10 mouse cellular contexts compared by ENCODE assay signal in the genomic region with DNA sequence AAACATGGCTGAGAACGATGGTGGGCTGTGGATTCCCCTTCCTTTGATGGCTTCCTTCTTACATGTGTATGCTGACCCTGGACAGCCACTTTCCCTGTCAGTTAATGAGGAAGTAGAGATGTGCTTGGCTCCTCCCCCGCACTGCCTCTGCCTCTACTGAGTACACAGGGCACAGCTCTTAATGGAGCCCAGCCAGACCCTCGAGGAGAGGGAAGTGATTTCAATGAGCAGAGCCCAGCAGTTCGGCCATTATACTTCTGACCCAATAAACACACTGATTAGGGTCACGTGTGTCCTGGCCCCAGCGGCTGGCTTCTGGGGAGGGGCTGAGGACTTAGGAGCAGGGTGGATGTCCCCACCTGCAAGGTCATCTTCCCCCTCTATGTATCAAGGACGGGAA. TPM values are rescaled to one million over a fixed set of nuclear protein-coding genes. Genes with fewer than 3 reads are reported as not detected.
A peak's percentile ranks its signal among the peaks of the same experiment; 100 is the strongest.
DNase-seq lines count a peak whose midpoint lies in the region; ATAC-seq and TF ChIP-seq lines count a peak whose summit lies in the region.
"Had no signal": no experiment of that assay in that cellular context is flagged by ENCODE, and none has a peak within 500 bp of the region (broad histone marks: within the 10 kb centered on the region; RNA-seq: fewer than 3 reads in every experiment).

No protein-coding gene starts in this region.

- no peak overlapping the region for H3K4me3 ChIP-seq in intestine, embryonic 16.5 days (ENCODE audit: low read length)
- H3K4me3 ChIP-seq: embryonic facial prominence, embryonic 12.5 days had no signal

- DNase-seq in left cerebral cortex, postnatal 14 days (ENCODE audit: low spot score in 2 of 2), result peak; percentile 41 to 63
- DNase-seq in left cerebral cortex, adult 11 months (ENCODE audit: low spot score), result no peak
- peak; percentile 57 for DNase-seq in brain, embryonic 14.5 days (ENCODE audit: low read depth)
- DNase-seq in liver, result no peak
- no peak for DNase-seq in gastrocnemius, adult 8-10 months (ENCODE audit: low spot score in 2 of 2)
- DNase-seq in cerebellum, adult 18-20 months, result no peak

- H3K4me1 ChIP-seq in intestine, embryonic 16.5 days (ENCODE audit: control insufficient read depth, insufficient read depth, low read length), result peaks cover 11% of the 10 kb centered on the region; the same call in 1 of the 2 replicates

- no peaks in the 10 kb centered on the region for H3K27me3 ChIP-seq in intestine, embryonic 16.5 days (replicated peaks; ENCODE audit: control insufficient read depth, insufficient read depth, low read length)
- H3K27me3 ChIP-seq: embryonic facial prominence, embryonic 12.5 days had no signal

- H3K9me3 ChIP-seq in intestine, embryonic 16.5 days (ENCODE audit: control insufficient read depth, low read length), result no peaks in the 10 kb centered on the region
- H3K9me3 ChIP-seq: embryonic facial prominence, embryonic 12.5 days had no signal

- ATAC-seq in intestine, embryonic 16.5 days, result peak; percentile 43; the same call in 1 of the 2 replicates
- peak; percentile 51 for ATAC-seq in monocyte, adult 5-6 weeks (replicated peaks; ENCODE audit: insufficient number of reproducible peaks, low FRiP score, low TSS enrichment, poor library complexity, severe bottlenecking)

- no peaks in the 10 kb centered on the region for H3K36me3 ChIP-seq in intestine, embryonic 16.5 days (ENCODE audit: control insufficient read depth, insufficient read depth, low read length)

- TF ChIP-seq POLR2A in brain, embryonic 14.5 days (IDR thresholded peaks at IDR 0.05; ENCODE audit: borderline replicate concordance, extremely low read depth, insufficient read depth, insufficient read length, poor library complexity, severe bottlenecking), result no peak

- TF ChIP-seq CTCF in brain, embryonic 14.5 days (IDR thresholded peaks at IDR 0.05; ENCODE audit: borderline replicate concordance, extremely low read depth, insufficient read depth, insufficient read length), result no peak

- no peak overlapping the region for H3K4me2 ChIP-seq in intestine, embryonic 16.5 days (ENCODE audit: low read depth, low read length)

- no peak overlapping the region for H3K27ac ChIP-seq in intestine, embryonic 16.5 days (ENCODE audit: low read length)
- H3K27ac ChIP-seq: embryonic facial prominence, embryonic 12.5 days had no signal

- intact Hi-C loops in left cerebral cortex, postnatal 14 days (cut with DNase I), result loop anchor here (2.0 kb wide), 1 partner anchor 197 kb away; no protein-coding TSS in a partner anchor

- H3K9ac ChIP-seq in intestine, embryonic 16.5 days (ENCODE audit: low read depth, low read length), result no peak overlapping the region
- H3K9ac ChIP-seq: embryonic facial prominence, embryonic 12.5 days had no signal

- WGBS in intestine, embryonic 16.5 days, result 40% methylated on average over 7 of the region's 7 CpGs

RNA-seq across cellular contexts. Expression of a gene that starts 7.8 kb away (rescaled TPM):
- 10 to 100 TPM; 82.0 to 86.5 TPM for total RNA-seq in left cerebral cortex, postnatal 14 days (2021)
- polyA plus RNA-seq in brain, embryonic 14.5 days (2012; rRNA removed), result 29.4 and 37.8 TPM in 2 replicates
- polyA plus RNA-seq in intestine, embryonic 16.5 days (2015; fragmentation: Nextera tagmentation; extraction: Ambion mirVana), result 5.3 and 5.9 TPM in 2 replicates
- 2.1 TPM in 1 of 3 replicates, not detected in the others for total RNA-seq in monocyte, adult 5-6 weeks (2017)
- total RNA-seq in gastrocnemius, adult 8-10 months (2022), result not detected
- total RNA-seq: liver, adult 2 months had no signal
- polyA plus RNA-seq: liver, adult 2 months had no signal

RNA-seq across cellular contexts. Expression of a gene that starts 18.3 kb away (rescaled TPM):
- 10 to 100 TPM; 17.8 to 17.9 TPM for total RNA-seq in left cerebral cortex, postnatal 14 days (2021)
- 66.6 and 73.3 TPM in 2 replicates for polyA plus RNA-seq in brain, embryonic 14.5 days (2012; rRNA removed)
- polyA plus RNA-seq in intestine, embryonic 16.5 days (2015; fragmentation: Nextera tagmentation; extraction: Ambion mirVana), result 133 and 153 TPM in 2 replicates
- total RNA-seq in monocyte, adult 5-6 weeks (2017), result 12.7 to 24.2 TPM (median 17.9 TPM) in 3 replicates
- 1 to 10 TPM; 4.8 to 8.3 (median 6.7) TPM for total RNA-seq in gastrocnemius, adult 8-10 months (2022)

RNA-seq across cellular contexts. Expression of a gene that starts 22.9 kb away (rescaled TPM):
- total RNA-seq in left cerebral cortex, postnatal 14 days (2021), result 100 to 1,000 TPM in 1 of 2 experiments, 10 to 100 TPM in 1; 87.5 to 103 TPM
- polyA plus RNA-seq in brain, embryonic 14.5 days (2012; rRNA removed), result 80.8 and 84.9 TPM in 2 replicates
- 82.9 and 85.6 TPM in 2 replicates for polyA plus RNA-seq in intestine, embryonic 16.5 days (2015; fragmentation: Nextera tagmentation; extraction: Ambion mirVana)
- 67.0 to 84.4 TPM (median 75.3 TPM) in 3 replicates for total RNA-seq in monocyte, adult 5-6 weeks (2017)
- 100 to 1,000 TPM; 107 to 140 (median 126) TPM for total RNA-seq in gastrocnemius, adult 8-10 months (2022)

Comparison
In these comparisons a context has a peak if more than half of its experiments do, and no peak if none do; other contexts are left out.
1. DNase-seq: peak in left cerebral cortex, postnatal 14 days (2 of 2) and brain, embryonic 14.5 days (single experiment); none in left cerebral cortex, adult 11 months (single experiment), liver (single experiment), gastrocnemius, adult 8-10 months (0 of 2) and cerebellum, adult 18-20 months (0 of 2).
2. RNA of a gene that starts 7.8 kb away (total RNA-seq): 82.0 to 86.5 TPM in left cerebral cortex, postnatal 14 days; not detected in gastrocnemius, adult 8-10 months and 2.1 TPM in monocyte, adult 5-6 weeks; every median in the first group is over 10 times any median in the second.